Mouse (Mus musculus): ENCODE data around the gene Ndufs3. TPM values are rescaled to one million over a fixed set of nuclear protein-coding genes. Genes with fewer than 3 reads are reported as not detected.

Ndufs3 gene
- polyA plus RNA-seq, 1 experiment: 115 TPM

DNA sequence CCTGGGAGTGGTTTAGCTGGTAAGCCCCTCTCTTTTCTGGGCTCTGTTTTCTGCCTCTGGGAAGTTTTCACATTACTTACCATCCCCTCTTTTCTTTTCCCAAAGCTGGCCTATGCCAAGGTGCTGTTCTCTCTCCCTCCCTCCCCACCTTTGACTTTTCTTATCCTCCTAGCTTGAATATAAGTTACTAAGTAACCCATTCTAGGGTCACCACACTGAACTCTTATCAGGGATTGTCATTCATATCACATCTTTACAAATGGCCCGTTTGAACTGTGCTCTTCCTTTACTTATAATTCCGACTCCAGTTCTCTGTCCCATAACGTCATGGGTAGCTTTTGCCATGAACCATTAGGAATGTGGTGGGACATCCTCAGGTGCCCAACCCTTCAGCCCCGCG lies 59.4 kb downstream of the Ndufs3 start:
- no peak overlapping the region for H3K4me3 ChIP-seq (replicated peaks; ENCODE audit: extremely low read depth, low read depth, low read length)
- no peak for DNase-seq
- H3K4me1 ChIP-seq (ENCODE audit: control insufficient read depth, insufficient read depth, low read length): peaks cover 4% of the 10 kb centered on the region; the same call in 1 of the 2 replicates
- 76% methylated on average over 5 of the region's 5 CpGs for WGBS
- TF ChIP-seq POLR2A (IDR thresholded peaks at IDR 0.05; ENCODE audit: borderline replicate concordance, extremely low read depth, low read depth, low read length): no peak
- TF ChIP-seq CTCF (IDR thresholded peaks at IDR 0.05; ENCODE audit: insufficient read depth, low read length): no peak

Other genes starting within 250 kb of the Ndufs3 start
- gene Nup160, start 227.6 kb downstream of the Ndufs3 start, polyA plus RNA-seq (2012; rRNA removed): 4.6 and 7.7 TPM in 2 replicates
- 28.4 and 43.3 TPM in 2 replicates for gene Fnbp4, start 159.5 kb downstream of the Ndufs3 start, polyA plus RNA-seq (2012; rRNA removed)
- 3.5 and 5.0 TPM in 2 replicates for gene Agbl2, start 122.1 kb downstream of the Ndufs3 start, polyA plus RNA-seq (2012; rRNA removed)
- gene Mtch2, start 57.7 kb downstream of the Ndufs3 start, polyA plus RNA-seq (2012; rRNA removed): 35.0 and 69.1 TPM in 2 replicates
- gene C1qtnf4, start 19.0 kb downstream of the Ndufs3 start, polyA plus RNA-seq (2012; rRNA removed): 4.9 and 6.6 TPM in 2 replicates
- 10.4 and 15.6 TPM in 2 replicates for gene Kbtbd4, start 87 bp downstream of the Ndufs3 start, polyA plus RNA-seq (2012; rRNA removed)
- gene Celf1, start 35.6 kb upstream of the Ndufs3 start, polyA plus RNA-seq (2012; rRNA removed): 31.1 and 36.2 TPM in 2 replicates
- gene Rapsn, start 130.8 kb upstream of the Ndufs3 start, polyA plus RNA-seq (2012; rRNA removed): 2.6 and 4.7 TPM in 2 replicates
- 51.7 and 76.9 TPM in 2 replicates for gene Psmc3, start 149.2 kb upstream of the Ndufs3 start, polyA plus RNA-seq (2012; rRNA removed)
- gene Slc39a13, start 165.6 kb upstream of the Ndufs3 start, polyA plus RNA-seq (2012; rRNA removed): 88.2 and 101 TPM in 2 replicates
- 65.7 and 70.7 TPM in 2 replicates for gene Spi1, start 177.6 kb upstream of the Ndufs3 start, polyA plus RNA-seq (2012; rRNA removed)
- 7.0 and 11.2 TPM in 2 replicates for gene Mybpc3, start 213.3 kb upstream of the Ndufs3 start, polyA plus RNA-seq (2012; rRNA removed)